Mouse (Mus musculus) forebrain, postnatal 0 days (tissue): Measurements from ENCODE around the gene Ppm1l. TPM values are rescaled to one million over a fixed set of nuclear protein-coding genes. Genes with fewer than 3 reads are reported as not detected.

Experiments used
- ATAC-seq: fragments of 200-750 bp; cut with Nextera tagmentation; 2 replicates; pipeline ENCODE4 v1.8.0; 2017; ENCODE audit warnings: mild to moderate bottlenecking, moderate library complexity
- DNase-seq: peaks from one replicate; pipeline ENCODE4 v3.0.0-alpha.2; 2015
- H3K27ac ChIP-seq: fragments of 300-500 bp; sonication (generic); 2 replicates; pipeline ENCODE4 v1.5.1; 2014; ENCODE audit warnings: low read depth, mild to moderate bottlenecking, antibody characterized with exemption, low read length, moderate library complexity, mixed read lengths
- H3K27me3 ChIP-seq: fragments of 300-500 bp; sonication (generic); 2 replicates; pipeline ENCODE4 v1.6.1; 2014; ENCODE audit warnings: mild to moderate bottlenecking, low read length, mixed read lengths; ENCODE audit not compliant: insufficient read depth
- H3K36me3 ChIP-seq: fragments of 300-500 bp; sonication (generic); 2 replicates; pipeline ENCODE4 v1.6.1; 2014; ENCODE audit warnings: mild to moderate bottlenecking, moderate library complexity; ENCODE audit not compliant: insufficient read depth
- H3K4me1 ChIP-seq: fragments of 300-500 bp; sonication (generic); 2 replicates; pipeline ENCODE4 v1.6.1; 2014; ENCODE audit warnings: antibody characterized with exemption; ENCODE audit not compliant: insufficient read depth
- H3K4me2 ChIP-seq: fragments of 300-500 bp; sonication (generic); 2 replicates; pipeline ENCODE4 v1.6.1; 2014; ENCODE audit warnings: low read depth, mild to moderate bottlenecking, moderate library complexity
- H3K4me3 ChIP-seq: fragments of 300-500 bp; sonication (generic); 2 replicates; pipeline ENCODE4 v1.5.1; 2014; ENCODE audit warnings: low read depth, low read length, mixed read lengths
- H3K9ac ChIP-seq: fragments of 300-500 bp; sonication (generic); 2 replicates; pipeline ENCODE4 v1.6.1; 2014; ENCODE audit warnings: mild to moderate bottlenecking
- H3K9me3 ChIP-seq: fragments of 300-500 bp; sonication (generic); 2 replicates; pipeline ENCODE4 v1.6.1; 2016; ENCODE audit warnings: low read length
- CTCF ChIP-seq: sonication (generic); IDR thresholded peaks from 2 replicates; pipeline ENCODE4 v1.5.1; 2016; ENCODE audit warnings: antibody characterized with exemption, control low read depth, low read depth
- WGBS: fragments of 180-500 bp; shearing (Covaris S2); extraction: QIAGEN DNeasy Blood & Tissue Kit; methylation state at CpG from one replicate; pipeline ENCODE4 v1.1.7; 2014; 5-methylcytosine and 5-hydroxymethylcytosine counted together
- polyA plus RNA-seq: library from polyadenylated mRNA; unstranded; fragments of >200 nt; fragmentation: Nextera tagmentation; extraction: Ambion mirVana; gene quantifications from 2 replicates; pipeline ENCODE4 v1.2.1, GENCODE M21; 2015
- total RNA-seq: library from RNA; depleted of rRNA; stranded (reverse); fragments of >200 nt; gene quantifications from 2 replicates; pipeline ENCODE4 v1.2.3, GENCODE M21; 2014

The Ppm1l gene
- total and polyA plus RNA-seq, 2 experiments from 2014 or later, result 19.2 to 27.6 TPM

GRCm38 (mm10) chr3:69392298-69392697, 75.6 kb downstream of the Ppm1l start:
- Histone ChIP-seq H3K4me1 (no peaks in the 10 kb centered on the region), H3K4me2 (no peak overlapping the region), H3K9ac (no peak overlapping the region), H3K27ac (no peak overlapping the region), H3K36me3 (no peaks in the 10 kb centered on the region), H3K9me3 (no peaks in the 10 kb centered on the region), H3K4me3 (no peak overlapping the region), H3K27me3 (no peaks in the 10 kb centered on the region)
- no peak for ATAC-seq
- no peak for TF ChIP-seq CTCF
- 73% methylated on average over 5 of the region's 5 CpGs for WGBS
- no peak for DNase-seq

- ATAC-seq (no peak), DNase-seq (no peak)
- Histone ChIP-seq H3K4me1 (no peaks in the 10 kb centered on the region), H3K9ac (no peak overlapping the region), H3K36me3 (no peaks in the 10 kb centered on the region), H3K9me3 (no peaks in the 10 kb centered on the region), H3K4me2 (no peak overlapping the region), H3K27ac (no peak overlapping the region), H3K4me3 (no peak overlapping the region), H3K27me3 (no peaks in the 10 kb centered on the region)
- no peak for TF ChIP-seq CTCF
- WGBS, result 84% methylated on average over 9 of the region's 9 CpGs
These were observed 76.4 kb downstream of the Ppm1l start for GRCm38 (mm10) chr3:69393079-69393478.

- H3K4me2 ChIP-seq, result no peak overlapping the region
- no peak overlapping the region for H3K4me3 ChIP-seq
- no peaks in the 10 kb centered on the region for H3K4me1 ChIP-seq
- ATAC-seq (no peak), DNase-seq (no peak)
- TF ChIP-seq CTCF, result no peak
- no peak overlapping the region for H3K27ac ChIP-seq
- no peaks in the 10 kb centered on the region for H3K27me3 ChIP-seq
- no peaks in the 10 kb centered on the region for H3K36me3 ChIP-seq
- no peak overlapping the region for H3K9ac ChIP-seq
- no peaks in the 10 kb centered on the region for H3K9me3 ChIP-seq
- WGBS, result 55% methylated on average over 3 of the region's 3 CpGs
These were observed 77.3 kb downstream of the Ppm1l start for GRCm38 (mm10) chr3:69393991-69394390.

- Histone ChIP-seq H3K36me3 (no peaks in the 10 kb centered on the region), H3K9ac (no peak overlapping the region), H3K27me3 (no peaks in the 10 kb centered on the region), H3K27ac (no peak overlapping the region), H3K4me2 (no peak overlapping the region), H3K4me3 (no peak overlapping the region), H3K9me3 (no peaks in the 10 kb centered on the region), H3K4me1 (no peaks in the 10 kb centered on the region)
- DNase-seq, result no peak
- no peak for ATAC-seq
- 82% methylated on average over 5 of the region's 5 CpGs for WGBS
- no peak for TF ChIP-seq CTCF
These were observed 78.4 kb downstream of the Ppm1l start for GRCm38 (mm10) chr3:69395084-69395483.

- H3K27ac ChIP-seq, result no peak overlapping the region
- peak; percentile 41 for TF ChIP-seq CTCF
- no peak overlapping the region for H3K9ac ChIP-seq
- DNase-seq (no peak), ATAC-seq (no peak)
- WGBS, result 70% methylated on average over 5 of the region's 5 CpGs
- H3K9me3 ChIP-seq, result no peaks in the 10 kb centered on the region
- H3K27me3 ChIP-seq, result no peaks in the 10 kb centered on the region
- no peak overlapping the region for H3K4me2 ChIP-seq
- no peaks in the 10 kb centered on the region for H3K4me1 ChIP-seq
- no peaks in the 10 kb centered on the region for H3K36me3 ChIP-seq
- no peak overlapping the region for H3K4me3 ChIP-seq
These were observed 81.1 kb downstream of the Ppm1l start for GRCm38 (mm10) chr3:69397733-69398132.

GRCm38 (mm10) chr3:69399336-69399735, 82.7 kb downstream of the Ppm1l start:
- Histone ChIP-seq H3K4me1 (no peaks in the 10 kb centered on the region), H3K4me3 (no peak overlapping the region), H3K4me2 (no peak overlapping the region), H3K27me3 (no peaks in the 10 kb centered on the region), H3K27ac (no peak overlapping the region), H3K9me3 (no peaks in the 10 kb centered on the region), H3K9ac (no peak overlapping the region), H3K36me3 (no peaks in the 10 kb centered on the region)
- DNase-seq, result no peak
- 76% methylated on average over 6 of the region's 6 CpGs for WGBS
- ATAC-seq, result no peak
- TF ChIP-seq CTCF, result no peak

- ATAC-seq (no peak), DNase-seq (no peak)
- no peaks in the 10 kb centered on the region for H3K36me3 ChIP-seq
- 92% methylated on average over 5 of the region's 5 CpGs for WGBS
- no peak for TF ChIP-seq CTCF
- no peak overlapping the region for H3K4me2 ChIP-seq
- H3K9me3 ChIP-seq, result no peaks in the 10 kb centered on the region
- H3K27me3 ChIP-seq, result no peaks in the 10 kb centered on the region
- H3K4me1 ChIP-seq, result no peaks in the 10 kb centered on the region
- H3K27ac ChIP-seq, result no peak overlapping the region
- H3K4me3 ChIP-seq, result no peak overlapping the region
- no peak overlapping the region for H3K9ac ChIP-seq
These were observed 86.5 kb downstream of the Ppm1l start for GRCm38 (mm10) chr3:69403196-69403595.
